ENCODE assay signal across 15 mouse cellular contexts in genomic region chr2:20693772-20694171, GRCm38 (mm10).
DNase-seq lines count a peak whose midpoint lies in the region; ATAC-seq and TF ChIP-seq lines count a peak whose summit lies in the region.
"Had no signal": no experiment of that assay in that cellular context is flagged by ENCODE, and none has a peak within 500 bp of the region (broad histone marks: within the 10 kb centered on the region; RNA-seq: fewer than 3 reads in every experiment).

No protein-coding gene starts in this region.

- H3K4me2 ChIP-seq in lung, embryonic 16.5 days (ENCODE audit: low read depth, low read length), result no peak overlapping the region
- no peak overlapping the region for H3K4me2 ChIP-seq in stomach, postnatal 0 days (replicated peaks; ENCODE audit: low read depth)
- H3K4me2 ChIP-seq in midbrain, postnatal 0 days (ENCODE audit: low read depth, low read length, poor library complexity, severe bottlenecking), result no peak overlapping the region
- H3K4me2 ChIP-seq: hindbrain, embryonic 13.5 days; liver, embryonic 11.5 days had no signal

- intact Hi-C loops in heart, postnatal 25 days (cut with DNase I), result no loop called here

- H3K9ac ChIP-seq in lung, embryonic 16.5 days (ENCODE audit: low read length), result no peak overlapping the region
- no peak overlapping the region for H3K9ac ChIP-seq in stomach, postnatal 0 days (ENCODE audit: low read length)
- no peak overlapping the region for H3K9ac ChIP-seq in midbrain, postnatal 0 days (replicated peaks; ENCODE audit: low read length, poor library complexity, severe bottlenecking)
- H3K9ac ChIP-seq: hindbrain, embryonic 13.5 days had no signal

- H3K9me3 ChIP-seq in lung, embryonic 16.5 days (ENCODE audit: control insufficient read depth, low read length), result no peaks in the 10 kb centered on the region
- H3K9me3 ChIP-seq in stomach, postnatal 0 days (ENCODE audit: control insufficient read depth, low read length), result no peaks in the 10 kb centered on the region
- no peaks in the 10 kb centered on the region for H3K9me3 ChIP-seq in midbrain, postnatal 0 days (ENCODE audit: low read length)
- H3K9me3 ChIP-seq: hindbrain, embryonic 13.5 days had no signal

- TF ChIP-seq POLR2A in testis, adult 2 months (IDR thresholded peaks at IDR 0.05; ENCODE audit: control insufficient read depth, low read depth, low read length), result no peak

- no peak for TF ChIP-seq EP300 in stomach, postnatal 0 days (optimal IDR thresholded peaks at IDR 0.05)

- TF ChIP-seq CTCF in testis, adult 2 months (IDR thresholded peaks at IDR 0.05; ENCODE audit: control insufficient read depth, insufficient read depth, insufficient replicate concordance, low read depth, low read length), result peak; percentile 4; the same call in 1 of the 2 replicates
- peak; percentile 55 for TF ChIP-seq CTCF in stomach, postnatal 0 days (IDR thresholded peaks at IDR 0.05; ENCODE audit: low read depth)
- TF ChIP-seq CTCF in midbrain, postnatal 0 days (IDR thresholded peaks at IDR 0.05), result no peak

- H3K36me3 ChIP-seq in testis, adult 2 months (ENCODE audit: control insufficient read depth, insufficient read depth, low read length), result no peaks in the 10 kb centered on the region
- no peaks in the 10 kb centered on the region for H3K36me3 ChIP-seq in lung, embryonic 16.5 days (ENCODE audit: control insufficient read depth, insufficient read depth, low read length)
- no peaks in the 10 kb centered on the region for H3K36me3 ChIP-seq in stomach, postnatal 0 days (ENCODE audit: control insufficient read depth, insufficient read depth, low read length)
- H3K36me3 ChIP-seq in midbrain, postnatal 0 days (ENCODE audit: insufficient read depth, low read length), result no peaks in the 10 kb centered on the region
- H3K36me3 ChIP-seq: hindbrain, embryonic 13.5 days had no signal

- no peaks in the 10 kb centered on the region for H3K4me1 ChIP-seq in testis, adult 2 months (ENCODE audit: control insufficient read depth, insufficient read depth, low read length)
- no peaks in the 10 kb centered on the region for H3K4me1 ChIP-seq in lung, embryonic 16.5 days (replicated peaks; ENCODE audit: control insufficient read depth, insufficient read depth, low read length)
- no peaks in the 10 kb centered on the region for H3K4me1 ChIP-seq in stomach, postnatal 0 days (replicated peaks; ENCODE audit: control insufficient read depth, insufficient read depth)
- H3K4me1 ChIP-seq in midbrain, postnatal 0 days (ENCODE audit: insufficient read depth, low read length), result no peaks in the 10 kb centered on the region
- H3K4me1 ChIP-seq: hindbrain, embryonic 13.5 days had no signal

- no peak overlapping the region for H3K27ac ChIP-seq in testis, adult 2 months (ENCODE audit: control insufficient read depth, insufficient read depth, low read depth, low read length)
- H3K27ac ChIP-seq in lung, embryonic 16.5 days (ENCODE audit: low read length), result no peak overlapping the region
- H3K27ac ChIP-seq in stomach, postnatal 0 days (replicated peaks), result no peak overlapping the region
- no peak overlapping the region for H3K27ac ChIP-seq in midbrain, postnatal 0 days (ENCODE audit: low read depth, low read length)
- H3K27ac ChIP-seq: hindbrain, embryonic 13.5 days had no signal

- H3K4me3 ChIP-seq in testis, adult 2 months (ENCODE audit: control insufficient read depth, low read depth, low read length), result no peak overlapping the region
- no peak overlapping the region for H3K4me3 ChIP-seq in lung, embryonic 16.5 days (ENCODE audit: low read length)
- H3K4me3 ChIP-seq in stomach, postnatal 0 days (ENCODE audit: low read depth, low read length), result no peak overlapping the region
- H3K4me3 ChIP-seq in midbrain, postnatal 0 days (ENCODE audit: low read depth, low read length), result no peak overlapping the region
- H3K4me3 ChIP-seq: hindbrain, embryonic 13.5 days had no signal

- DNase-seq in heart, adult 11 months, result peak; percentile 85
- no peak for DNase-seq in heart, postnatal 25 days (ENCODE audit: low spot score)
- no peak for DNase-seq in testis, postnatal 14 days (ENCODE audit: low spot score)
- DNase-seq in stomach, postnatal 0 days (ENCODE audit: low spot score), result no peak
- DNase-seq in midbrain, postnatal 0 days (ENCODE audit: low spot score), result no peak
- no peak for DNase-seq in layer of hippocampus, adult 11-12 months (ENCODE audit: low spot score)
- DNase-seq: B cell, adult 2 months; cerebellum, adult 18-20 months; embryo, embryonic 11 days; kidney, adult 2 months; thymus, adult 2 months had no signal

- H3K27me3 ChIP-seq in testis, adult 2 months (ENCODE audit: control insufficient read depth, insufficient read depth, low read length), result no peaks in the 10 kb centered on the region
- H3K27me3 ChIP-seq in lung, embryonic 16.5 days (ENCODE audit: control insufficient read depth, insufficient read depth, low read depth, low read length), result no peaks in the 10 kb centered on the region
- H3K27me3 ChIP-seq in stomach, postnatal 0 days (ENCODE audit: control insufficient read depth, insufficient read depth, low read length), result no peaks in the 10 kb centered on the region
- no peaks in the 10 kb centered on the region for H3K27me3 ChIP-seq in midbrain, postnatal 0 days (ENCODE audit: insufficient read depth, low read length)
- H3K27me3 ChIP-seq: hindbrain, embryonic 13.5 days had no signal

- 72% methylated on average over 1 of the region's 1 CpGs for WGBS in lung, embryonic 16.5 days
- WGBS in stomach, postnatal 0 days, result 88% methylated on average over 1 of the region's 1 CpGs
- 100% methylated on average over 1 of the region's 1 CpGs for WGBS in midbrain, postnatal 0 days

- peak; percentile 52 for ATAC-seq in lung, embryonic 16.5 days (ENCODE audit: low read depth)
- no peak for ATAC-seq in stomach, postnatal 0 days (ENCODE audit: low FRiP score, low TSS enrichment)
- ATAC-seq in midbrain, postnatal 0 days (ENCODE audit: low FRiP score), result no peak
